Mouse (Mus musculus) gastrocnemius, postnatal 14 days (tissue): Measurements from ENCODE around the gene Cldn20. TPM values are rescaled to one million over a fixed set of nuclear protein-coding genes. Genes with fewer than 3 reads are reported as not detected.

ENCODE experiments used
- DNase-seq: peaks from one replicate; pipeline ENCODE4 v3.0.0; 2021; ENCODE audit warnings: mixed read lengths
- intact Hi-C: fragments of 180-260 bp; cut with DNase I; formaldehyde crosslinking; loops from one replicate; pipeline ENCODE4 v1.15.1; 2025; ENCODE audit warnings: low total_unique reads
- total RNA-seq, 2 experiments: library from RNA; stranded (reverse); gene quantifications; 2 replicates each; pipeline ENCODE4 v1.2.3; 2021

Cldn20 gene
- total RNA-seq, 2 experiments from 2014 or later: not detected

DNA sequence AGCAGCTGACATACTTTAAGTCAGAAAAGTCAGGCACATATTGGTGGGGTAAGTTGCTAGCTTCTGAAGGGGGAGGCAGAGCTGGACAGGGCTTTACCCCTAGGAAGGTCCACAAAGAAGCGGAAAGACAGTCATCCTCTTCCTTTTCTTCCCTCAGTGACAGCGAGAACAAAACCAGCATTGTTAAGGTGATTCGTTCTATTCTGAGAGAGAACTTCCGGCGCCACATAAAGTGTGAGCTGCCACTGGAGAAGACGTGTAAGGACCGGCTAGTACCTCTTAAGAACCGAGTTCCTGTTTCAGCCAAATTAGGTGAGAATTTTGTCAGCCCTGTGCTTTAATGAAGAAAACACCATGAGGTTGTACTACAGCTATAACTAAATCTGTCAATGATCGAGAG lies 15.9 kb upstream of the Cldn20 start:
- intact Hi-C loops: no loop called here
- DNase-seq: no peak

DNA sequence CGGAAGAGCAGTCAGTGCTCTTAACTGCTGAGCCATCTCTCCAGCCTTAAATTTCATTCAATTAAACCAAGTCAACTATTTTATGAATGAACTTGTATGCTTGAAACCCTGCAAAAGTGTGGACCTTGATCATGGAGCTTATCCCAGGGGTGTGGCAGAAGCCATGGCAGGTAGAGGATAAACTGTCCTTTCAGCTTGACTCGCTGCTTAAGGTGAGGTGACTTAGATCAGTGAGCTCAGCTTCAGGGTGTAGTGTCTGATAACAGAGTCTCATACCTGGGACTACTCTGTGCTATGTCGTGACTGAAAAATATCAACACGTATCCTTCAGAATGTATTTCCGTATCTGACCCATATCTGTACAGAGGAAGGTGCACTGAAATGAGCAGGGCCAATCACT lies 12.0 kb upstream of the Cldn20 start:
- no peak for DNase-seq
- intact Hi-C loops: no loop called here

DNA sequence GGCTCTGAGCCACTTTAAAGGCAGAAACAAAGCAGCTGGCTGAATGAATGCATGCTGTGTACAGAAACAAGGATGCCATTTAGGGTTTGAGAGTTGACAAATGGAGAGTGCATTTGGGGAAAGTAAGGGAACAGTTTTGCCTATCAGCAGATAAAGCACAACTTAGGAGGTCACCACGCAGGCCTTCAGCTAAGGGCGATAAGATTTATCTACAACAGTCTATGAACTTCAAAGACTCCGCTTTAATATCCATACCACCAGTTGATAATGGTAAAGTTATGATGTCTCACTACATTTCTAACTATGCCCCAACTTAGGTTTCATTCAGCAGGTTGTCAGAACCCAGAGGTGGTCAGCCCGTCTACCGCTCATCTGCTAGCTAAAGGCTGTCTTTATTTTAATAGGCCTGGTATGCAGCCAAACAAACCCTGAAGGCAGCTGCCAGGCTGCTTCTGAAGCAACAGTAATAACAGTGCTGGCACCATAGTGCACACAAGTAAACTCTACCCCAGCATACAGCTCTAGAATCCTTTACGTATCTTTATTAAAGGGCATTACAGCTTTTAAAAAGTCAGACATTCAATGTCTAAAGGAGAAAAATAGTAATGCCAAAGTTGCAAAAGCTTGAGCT lies 4.4 kb upstream of the Cldn20 start:
- no peak for DNase-seq
- intact Hi-C loops: no loop called here

DNA sequence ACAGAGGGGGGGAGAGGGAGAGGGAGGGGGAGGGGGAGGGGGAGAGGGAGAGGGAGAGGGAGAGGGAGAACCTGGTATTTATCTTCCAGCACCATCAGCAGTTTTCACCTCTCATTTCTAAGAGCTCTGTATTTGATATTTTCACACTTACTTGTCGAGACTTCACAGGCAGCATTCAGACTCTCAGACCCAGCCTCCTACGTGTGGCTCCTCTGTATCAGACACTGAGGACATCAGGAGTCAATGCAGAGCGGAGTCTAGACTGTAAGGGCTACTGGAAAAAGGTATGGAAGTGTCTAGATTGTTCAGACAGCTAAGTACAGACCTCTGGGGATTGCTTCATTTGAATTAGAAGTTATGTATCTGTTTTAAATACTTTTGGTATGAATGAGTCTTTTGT lies 2.8 kb upstream of the Cldn20 start:
- no peak for DNase-seq
- intact Hi-C loops: no loop called here

DNA sequence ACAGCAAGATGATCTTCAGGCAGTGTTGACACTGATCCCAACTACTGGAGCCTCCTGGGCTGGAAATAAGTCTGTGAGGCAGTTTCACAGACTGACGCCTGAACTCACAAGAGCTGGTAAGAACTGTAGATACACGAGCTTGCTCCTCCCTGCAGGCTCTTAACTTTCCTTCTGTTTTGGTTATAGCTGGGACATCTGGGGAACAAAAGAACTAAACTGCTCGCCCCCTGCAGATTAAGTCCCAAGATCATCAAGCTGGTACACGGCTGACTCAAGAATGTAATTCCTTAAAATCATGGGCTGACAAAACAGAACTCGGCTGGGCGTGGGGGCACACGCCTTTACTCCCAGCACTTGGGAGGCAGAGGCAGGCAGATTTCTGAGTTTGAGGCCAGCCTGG lies 1.8 kb upstream of the Cldn20 start:
- DNase-seq: no peak
- intact Hi-C loops: no loop called here

DNA sequence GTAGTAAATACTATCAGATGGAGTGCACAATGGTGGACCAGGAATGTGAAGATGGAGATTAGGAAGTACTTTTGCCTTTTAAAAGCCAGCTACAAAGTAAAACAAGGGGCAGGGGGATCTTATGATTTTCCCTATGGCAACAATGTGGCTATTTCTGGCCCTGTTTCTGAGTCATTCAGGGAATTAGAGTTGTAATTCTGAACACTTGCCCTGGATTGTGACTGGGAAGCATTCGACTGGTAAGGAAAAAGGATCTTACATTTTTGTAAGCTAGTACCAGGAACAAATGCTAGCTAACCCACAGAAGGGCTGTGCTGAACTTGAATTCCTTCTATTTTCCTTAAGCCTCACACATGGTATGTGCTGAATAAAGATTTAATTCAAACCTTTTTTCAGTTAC lies 713 bp upstream of the Cldn20 start:
- DNase-seq: no peak
- intact Hi-C loops: no loop called here

DNA sequence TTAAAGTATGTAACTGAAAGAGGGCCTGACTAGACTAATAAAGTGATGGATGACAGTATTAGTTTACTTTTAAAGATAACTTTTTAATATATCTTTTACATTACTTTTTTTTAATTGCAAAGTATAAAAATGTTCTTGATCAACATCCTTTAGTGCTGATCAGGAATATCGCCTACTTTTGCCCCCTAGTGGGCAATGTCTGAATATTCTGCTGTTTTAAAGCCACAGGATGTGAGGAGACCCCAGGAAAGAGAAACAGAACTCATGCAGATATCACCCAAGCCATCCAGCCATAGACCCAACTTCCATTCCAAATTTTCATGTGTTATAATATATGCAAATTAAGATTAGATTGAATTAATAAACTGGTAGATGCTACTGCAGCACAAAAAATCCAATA lies 1.1 kb downstream of the Cldn20 start:
- no peak for DNase-seq
- intact Hi-C loops: no loop called here

DNA sequence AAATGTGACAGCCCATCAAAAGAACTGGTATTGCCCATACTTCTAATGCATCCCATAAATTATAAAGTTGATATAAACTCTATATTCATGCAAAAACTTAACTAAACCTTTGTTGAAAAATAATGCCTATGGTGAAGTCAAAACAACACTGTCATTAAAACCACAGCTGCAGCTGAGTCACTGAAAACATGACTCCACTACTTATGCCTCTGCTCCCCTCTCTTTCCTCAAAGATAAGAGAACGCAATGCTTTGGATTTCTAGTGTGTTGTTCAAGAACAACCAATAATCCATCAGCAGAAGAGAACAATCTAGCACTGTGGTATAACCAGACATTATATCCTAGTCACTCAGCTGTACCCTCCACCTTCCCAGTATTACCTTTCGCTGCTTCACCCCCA lies 8.0 kb downstream of the Cldn20 start:
- intact Hi-C loops: no loop called here
- no peak for DNase-seq

DNA sequence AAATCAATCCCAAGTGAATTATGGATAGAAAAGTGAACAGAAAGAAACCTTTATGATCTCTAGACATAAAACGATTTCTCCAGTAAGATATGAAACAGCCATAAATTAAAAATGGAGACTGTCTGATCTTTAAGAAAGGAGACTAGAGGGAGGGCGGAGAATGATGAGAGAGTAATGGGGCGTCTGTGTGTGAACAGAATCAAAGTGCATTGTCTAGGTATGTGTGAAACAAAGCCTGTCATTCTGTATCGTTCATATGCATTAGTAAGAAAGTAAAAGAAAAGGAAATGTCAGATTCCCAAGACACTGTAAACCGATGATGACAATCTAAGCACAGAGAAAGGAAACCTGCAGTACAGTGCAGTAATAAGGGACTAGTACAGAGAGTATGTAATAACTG lies 8.7 kb downstream of the Cldn20 start:
- DNase-seq: no peak
- intact Hi-C loops: no loop called here

DNA sequence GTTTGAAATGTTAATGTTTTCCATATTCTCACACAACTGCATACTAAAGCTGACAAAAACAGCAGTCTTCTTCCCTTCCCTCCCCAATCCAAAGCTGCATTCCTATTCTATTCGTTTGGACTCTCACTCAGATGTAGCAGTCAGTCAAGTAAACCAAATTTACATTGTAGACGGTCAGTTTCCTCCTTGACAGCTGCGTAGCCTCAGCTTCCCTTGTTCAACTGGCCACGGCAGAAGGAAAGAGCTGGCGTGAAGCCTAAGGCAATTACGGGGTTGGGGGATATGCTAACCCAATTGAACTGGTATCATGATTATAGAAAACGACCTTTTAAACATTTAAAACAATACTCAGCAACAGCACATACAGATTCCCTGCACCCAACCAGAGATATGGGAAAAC lies 15.4 kb downstream of the Cldn20 start:
- intact Hi-C loops: no loop called here
- DNase-seq: no peak

DNA sequence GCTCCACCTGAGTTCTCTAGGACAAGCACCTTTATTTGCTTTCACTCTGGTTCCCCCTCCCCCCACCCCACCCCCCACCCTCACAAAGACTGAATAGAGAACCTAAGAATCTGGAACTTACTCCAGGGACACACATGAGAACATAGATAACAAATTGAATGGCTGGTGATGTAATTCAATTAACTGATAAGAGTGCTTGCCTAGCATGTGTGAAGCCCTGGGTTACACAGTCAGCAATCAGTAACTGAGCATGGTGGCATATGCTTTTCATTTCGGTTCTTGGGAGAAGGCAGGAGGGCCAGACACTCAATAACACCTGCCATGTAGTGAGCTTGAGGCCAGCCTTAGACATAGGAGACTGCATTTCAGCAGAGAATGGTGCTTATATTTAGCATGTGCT lies 23.9 kb downstream of the Cldn20 start:
- DNase-seq: no peak
- intact Hi-C loops: no loop called here

DNA sequence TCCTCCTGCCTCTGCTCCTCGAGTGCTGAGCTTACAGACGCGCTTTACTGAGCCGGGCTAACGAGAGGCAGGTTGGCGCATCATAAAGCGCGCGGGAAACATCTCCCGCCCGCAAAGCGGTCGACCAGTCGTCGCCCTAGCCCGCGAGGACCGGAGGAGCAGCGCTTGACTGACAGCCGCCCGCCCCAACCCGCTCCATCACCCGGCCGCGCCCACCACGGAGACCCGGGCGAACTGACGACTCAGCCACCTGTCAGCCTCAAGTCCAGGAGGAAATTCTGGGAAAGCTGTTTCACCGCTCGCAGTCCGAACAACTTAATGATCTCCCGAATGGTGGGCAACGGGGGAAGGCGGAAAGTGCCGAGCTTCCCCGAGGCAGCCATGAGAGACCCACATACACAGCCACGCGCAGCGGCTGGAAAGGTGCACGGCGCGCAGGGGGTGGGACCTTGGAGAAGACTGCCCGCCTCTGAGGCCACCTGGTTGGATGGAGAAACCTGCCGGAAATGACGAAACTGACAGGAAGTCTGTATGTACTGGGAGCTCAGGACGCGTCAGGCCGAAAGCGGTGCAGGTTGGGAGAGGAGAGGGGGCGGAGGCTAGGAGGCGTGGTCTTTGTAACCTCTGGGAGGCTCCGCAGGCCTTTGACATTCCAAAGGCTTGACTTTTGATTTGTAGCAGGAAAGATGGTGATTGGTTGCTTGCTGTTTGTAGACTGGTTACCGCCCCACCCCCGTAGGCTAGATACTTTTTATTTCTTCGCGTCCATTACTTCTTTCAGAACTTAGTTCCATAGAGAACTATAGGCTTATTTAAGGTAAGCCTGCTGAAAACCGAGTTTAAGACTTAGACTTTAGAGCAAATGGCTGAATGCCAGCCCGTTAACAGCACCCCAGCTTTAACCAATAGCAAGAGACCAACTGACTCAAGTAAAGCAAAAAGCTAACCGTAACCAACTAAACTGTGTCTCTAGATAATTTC lies 25.3 kb downstream of the Cldn20 start, which contains the start of gene Tfb1m:
Gene Tfb1m, minus strand, starts transcription at position 451 of the 981 bp plus-strand sequence.
- intact Hi-C loops: no loop called here
- peak; percentile 97 for DNase-seq

DNA sequence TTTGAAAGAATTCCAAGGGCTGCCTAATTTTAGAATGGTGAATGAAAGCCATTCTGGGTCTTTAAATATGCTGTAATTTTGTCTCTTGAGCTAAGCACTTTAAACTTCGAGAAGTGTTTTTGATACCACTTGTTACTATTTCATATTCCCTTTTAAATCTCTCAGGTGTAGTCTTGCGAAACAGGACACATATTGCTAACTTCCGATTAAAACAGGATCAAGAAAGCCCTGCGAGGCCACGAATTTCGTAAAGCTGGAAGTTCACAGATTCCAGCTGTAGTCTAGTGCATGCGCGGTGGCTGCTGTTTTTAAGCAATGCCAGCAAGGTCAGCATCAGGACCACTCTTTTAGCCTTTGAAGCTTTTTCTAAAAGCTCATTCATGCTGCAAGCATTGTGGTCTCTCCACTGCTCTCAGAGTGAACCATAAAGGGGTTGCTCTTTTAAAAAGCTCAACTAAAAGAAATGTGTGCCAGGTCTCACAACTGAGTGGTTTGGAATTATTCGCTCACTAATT lies 26.1 kb downstream of the Cldn20 start:
- no peak for DNase-seq
- intact Hi-C loops: no loop called here

DNA sequence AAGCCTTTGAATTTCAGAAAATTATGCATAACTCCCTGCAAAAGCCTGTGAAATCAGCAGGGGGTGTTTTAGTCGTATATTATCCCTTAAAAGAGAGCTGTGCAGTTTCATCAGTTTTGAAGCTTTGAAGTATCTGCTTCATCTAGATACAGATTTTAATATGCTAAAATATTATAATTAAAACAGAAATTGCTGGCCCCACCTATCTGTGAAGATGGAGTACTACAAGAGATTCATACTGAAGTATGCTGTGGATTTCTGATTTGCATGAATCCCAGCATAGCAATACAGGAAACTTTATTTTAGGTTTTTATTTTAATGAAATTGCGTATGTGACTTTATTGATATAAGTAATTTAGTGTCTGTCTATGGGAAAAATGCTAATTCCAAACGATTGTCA lies 28.2 kb downstream of the Cldn20 start:
- intact Hi-C loops: no loop called here
- DNase-seq: no peak

DNA sequence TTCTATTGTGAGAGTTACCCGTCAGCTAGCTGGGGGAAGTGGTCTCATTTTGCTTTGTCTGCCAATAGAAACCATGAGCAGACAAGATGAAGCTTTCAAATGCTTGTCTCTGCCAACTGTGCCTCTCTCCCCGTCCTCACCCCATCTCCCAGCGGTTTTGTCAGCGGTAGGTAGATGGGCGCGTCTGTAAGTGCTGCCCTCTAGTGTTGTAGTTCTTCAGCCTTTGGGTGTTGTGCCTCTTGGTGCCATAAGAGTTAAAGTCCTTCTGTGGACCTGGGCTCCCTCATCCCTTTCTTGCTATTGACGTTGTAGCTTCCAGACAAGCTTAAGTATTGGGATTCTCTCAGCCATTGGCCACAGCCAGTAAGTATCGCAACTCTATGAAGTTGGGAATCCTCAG lies 30.1 kb downstream of the Cldn20 start:
- no peak for DNase-seq
- intact Hi-C loops: no loop called here

DNA sequence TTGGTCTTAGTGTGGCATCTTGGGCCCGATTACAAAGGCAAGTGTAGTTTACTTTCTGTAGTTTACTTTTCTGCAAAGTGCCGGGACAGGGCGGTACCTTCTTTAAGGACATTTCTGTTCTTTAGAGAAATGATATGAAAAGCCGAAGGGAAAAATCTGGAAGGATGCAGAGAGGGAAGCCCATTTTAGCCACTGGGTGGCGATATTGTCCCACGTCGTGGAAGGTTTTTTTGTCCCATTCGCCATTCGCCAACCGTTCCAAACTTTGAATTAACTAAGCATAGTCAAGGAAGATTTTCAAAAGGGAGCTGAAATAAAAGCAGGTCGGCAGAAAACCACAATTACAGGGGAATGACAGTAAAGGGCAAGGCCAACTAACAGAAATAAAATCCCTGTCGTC lies 38.5 kb downstream of the Cldn20 start:
- peak; percentile 64 for DNase-seq
- intact Hi-C loops: loop anchor here (5.0 kb wide), 1 partner anchor 221 kb away; no protein-coding TSS in a partner anchor

Other genes with a start within 250 kb of the Cldn20 start
- gene Tiam2, start 206.0 kb upstream of the Cldn20 start, total RNA-seq: 1 to 10 TPM; 3.1 to 3.9 TPM
- gene Tfb1m, start 25.2 kb downstream of the Cldn20 start, total RNA-seq: 1 to 10 TPM; 7.6 to 7.8 TPM
- not detected for gene Nox3, start 163.7 kb downstream of the Cldn20 start, total RNA-seq